Mouse (Mus musculus): Measurements from ENCODE around the gene Gm5294. TPM values are rescaled to one million over a fixed set of nuclear protein-coding genes. Genes with fewer than 3 reads are reported as not detected.

The Gm5294 gene
- total RNA-seq (2021) = not detected
- long read RNA-seq, experiment 1 = 0 reads
- long read RNA-seq, experiment 2 = 0 reads

GRCm38 (mm10) chr5:138819780-138820179 lies at the start of gene Gm5294:
Gene Gm5294, plus strand, starts transcription at chr5:138820080.
- no peak for DNase-seq

DNA sequence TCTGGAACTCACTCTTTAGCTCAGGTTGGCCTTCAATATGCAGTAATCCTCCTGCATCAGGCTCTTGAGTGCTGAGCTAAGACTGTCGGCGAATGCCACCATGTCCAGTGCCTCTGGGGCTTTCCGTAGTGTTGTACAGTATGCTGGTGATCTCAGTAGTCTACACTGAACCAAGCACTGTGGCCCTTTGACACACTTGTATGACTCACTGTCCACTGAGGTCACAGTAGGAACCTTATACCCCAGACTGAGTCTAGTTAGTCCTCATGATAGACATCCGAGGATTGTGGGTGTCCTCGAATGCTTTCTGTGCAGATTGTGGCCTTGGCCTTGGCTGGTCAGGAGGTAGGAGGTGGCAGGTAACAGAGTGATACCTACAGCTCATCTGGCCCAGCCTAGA lies 44.8 kb upstream of the Gm5294 start:
- DNase-seq = no peak

GRCm38 (mm10) chr5:138776346-138776745 lies 43.5 kb upstream of the Gm5294 start:
- no peak for DNase-seq

DNA sequence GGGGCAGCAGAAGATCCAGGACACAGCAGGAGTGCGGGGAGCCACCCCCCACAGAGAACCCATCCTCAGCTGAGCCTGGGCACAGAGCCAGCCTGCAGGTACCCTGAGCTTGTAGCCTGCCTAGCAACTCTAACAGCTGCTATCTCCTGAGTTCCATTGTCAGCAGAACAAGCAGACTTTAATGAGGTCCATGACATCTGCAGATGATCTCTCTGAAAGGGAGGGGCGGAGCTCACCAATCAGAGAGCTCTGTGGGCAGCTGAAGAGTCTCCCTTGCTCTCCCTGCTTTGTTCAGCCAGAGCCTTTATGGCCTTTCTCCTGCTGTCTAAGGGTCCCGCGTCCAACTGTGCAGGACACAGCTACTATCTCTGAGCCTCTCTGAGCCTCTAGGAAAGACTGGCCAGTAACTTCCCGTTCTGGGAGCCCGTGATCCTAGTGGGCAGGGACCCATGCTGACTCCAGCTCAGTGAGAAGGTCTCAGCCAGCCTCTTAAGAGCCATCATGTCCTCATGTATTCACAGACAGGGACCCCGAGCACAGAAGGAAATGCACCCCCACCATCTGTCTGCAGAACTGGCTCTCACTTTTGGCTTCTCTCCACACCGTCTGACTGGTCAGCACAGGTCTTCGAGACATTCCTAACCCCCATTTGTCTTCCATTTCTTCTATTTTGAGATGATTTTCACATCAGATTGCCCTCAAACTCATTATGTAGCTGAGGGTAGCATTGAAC lies 41.0 kb upstream of the Gm5294 start:
- DNase-seq = no peak

- DNase-seq = no peak
Measured at GRCm38 (mm10) chr5:138779655-138780054, 40.2 kb upstream of the Gm5294 start.

GRCm38 (mm10) chr5:138782697-138783096 lies 37.2 kb upstream of the Gm5294 start:
- DNase-seq = no peak

DNA sequence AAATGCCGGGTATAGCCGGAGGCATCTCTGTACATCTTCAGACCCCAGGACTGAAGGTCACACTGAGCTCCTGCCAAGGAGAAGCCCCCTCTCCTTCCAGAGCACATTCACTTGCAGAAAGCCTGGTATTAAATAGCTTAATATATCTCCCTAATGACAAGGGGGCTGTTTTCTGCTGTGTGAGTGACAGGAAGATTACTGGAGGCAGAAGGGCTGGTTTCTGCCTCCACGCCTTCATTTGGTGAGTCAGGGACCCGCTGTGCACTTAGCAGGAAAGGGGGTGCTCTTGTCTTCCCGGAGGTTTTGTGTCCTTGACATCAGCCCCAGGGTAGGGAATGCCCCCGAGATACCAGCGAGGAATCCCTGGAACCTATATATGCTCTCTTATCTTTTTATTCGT lies 36.7 kb upstream of the Gm5294 start:
- DNase-seq = no peak

DNA sequence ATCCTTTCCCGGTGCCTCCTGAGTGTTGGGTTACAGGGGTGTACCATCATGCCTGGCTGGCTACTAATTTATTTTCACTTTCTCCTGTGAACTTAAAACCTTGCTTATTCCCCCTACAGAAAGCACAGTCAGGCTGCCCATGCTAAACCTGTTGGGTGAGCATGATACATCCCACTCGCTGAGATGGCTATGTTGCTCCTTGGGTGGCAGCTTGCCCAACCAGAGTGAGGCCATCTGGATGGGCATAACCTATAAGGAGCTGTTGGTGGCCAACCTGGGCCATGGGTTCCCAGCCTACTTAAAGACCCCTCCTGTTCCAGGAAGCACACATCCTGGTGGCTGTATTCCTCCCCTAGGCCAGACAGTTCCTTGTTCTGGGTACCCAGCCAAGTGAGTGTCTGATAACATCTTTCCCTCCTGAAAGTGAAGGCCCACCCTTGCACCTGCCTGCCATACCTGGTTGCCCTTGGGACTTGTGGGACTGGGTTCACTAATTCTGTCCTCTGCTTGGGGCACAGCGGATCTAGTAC lies 33.8 kb upstream of the Gm5294 start:
- DNase-seq = no peak

DNA sequence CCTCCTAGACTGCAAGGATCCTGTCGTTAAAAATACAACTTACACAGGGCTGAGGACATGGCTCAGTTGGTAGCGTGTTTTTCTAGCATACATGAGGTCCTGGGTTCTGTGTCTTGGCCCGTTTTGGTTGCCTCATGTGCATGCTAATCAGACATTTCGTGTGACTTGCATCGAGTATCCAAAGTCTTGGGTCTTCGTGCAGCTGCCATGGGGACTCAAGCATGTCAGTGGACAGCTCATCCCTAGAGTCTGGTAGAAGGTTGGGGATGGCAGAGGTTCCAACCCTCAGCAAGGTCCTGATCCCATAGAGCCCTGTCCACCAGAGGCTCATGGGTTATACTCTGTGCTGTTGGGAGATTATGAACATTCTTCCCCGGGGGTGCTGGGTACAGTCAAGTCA lies 32.2 kb upstream of the Gm5294 start:
- DNase-seq = no peak

GRCm38 (mm10) chr5:138788481-138789211 lies 31.2 kb upstream of the Gm5294 start:
- DNase-seq = no peak

DNA sequence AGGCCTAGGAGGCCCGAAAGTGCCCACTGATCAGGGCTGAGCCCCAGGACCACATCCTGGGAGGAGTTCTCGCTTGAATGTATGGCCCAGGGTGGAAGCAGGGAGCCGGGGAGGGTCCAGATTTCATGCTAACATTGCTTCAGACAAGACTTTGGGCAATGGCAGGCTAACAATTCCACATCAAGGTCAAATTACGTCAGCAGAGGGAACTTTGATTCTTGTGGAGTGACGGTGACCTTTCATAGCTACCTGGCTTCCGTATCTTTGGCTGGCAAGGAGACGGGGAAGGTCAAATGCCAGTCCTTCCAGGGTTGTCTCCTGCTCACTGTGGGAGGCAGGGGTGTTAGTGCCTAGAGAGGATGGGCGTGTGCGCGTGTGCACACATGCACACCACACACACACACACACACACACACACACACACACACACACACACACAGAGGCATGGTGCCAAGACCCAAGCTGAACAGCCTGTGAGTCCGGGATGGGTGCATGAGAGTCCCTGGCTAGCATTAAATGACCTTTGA lies 28.9 kb upstream of the Gm5294 start:
- DNase-seq = peak; percentile 19

- DNase-seq = no peak
Measured at GRCm38 (mm10) chr5:138801588-138802116, 18.2 kb upstream of the Gm5294 start.

DNA sequence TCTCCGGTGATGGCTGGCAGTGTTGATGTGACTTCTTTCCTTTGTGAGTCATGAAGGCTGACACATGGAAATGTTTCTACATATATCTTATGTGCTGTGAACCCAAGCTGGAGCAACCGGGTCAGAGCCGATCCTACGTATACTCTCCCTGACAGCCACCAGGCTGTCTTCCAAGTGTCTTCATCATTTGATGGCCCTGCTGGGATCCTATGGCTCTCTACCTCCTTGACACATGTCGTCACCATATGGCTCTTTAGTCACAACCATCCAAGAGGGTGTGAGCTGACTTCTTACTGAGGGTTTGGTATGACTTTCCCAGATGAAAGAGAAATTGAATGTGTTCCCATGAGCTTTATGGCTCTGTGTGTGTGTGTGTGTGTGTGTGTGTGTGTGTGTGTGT lies 15.6 kb upstream of the Gm5294 start:
- no peak for DNase-seq

DNA sequence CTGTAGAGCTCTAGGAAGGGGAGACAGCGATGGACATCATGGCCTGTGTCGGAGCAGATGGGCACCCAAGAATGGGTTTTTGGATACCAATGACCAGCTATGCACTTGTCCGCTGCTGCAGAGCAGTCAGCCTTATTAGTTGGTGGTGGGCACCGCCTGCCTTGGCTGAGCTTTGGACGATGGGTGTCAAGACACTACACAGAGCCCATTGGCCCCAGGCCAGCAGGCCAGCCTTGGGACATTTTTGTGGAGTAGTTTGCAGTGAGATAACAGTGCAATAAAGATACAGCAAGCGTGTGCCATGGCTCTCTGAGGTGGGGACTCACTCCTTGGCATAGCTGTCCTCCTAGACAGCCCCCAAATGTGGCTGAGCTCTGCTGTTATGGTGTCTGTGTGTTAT lies 10.1 kb upstream of the Gm5294 start:
- DNase-seq = peak; percentile 34

DNA sequence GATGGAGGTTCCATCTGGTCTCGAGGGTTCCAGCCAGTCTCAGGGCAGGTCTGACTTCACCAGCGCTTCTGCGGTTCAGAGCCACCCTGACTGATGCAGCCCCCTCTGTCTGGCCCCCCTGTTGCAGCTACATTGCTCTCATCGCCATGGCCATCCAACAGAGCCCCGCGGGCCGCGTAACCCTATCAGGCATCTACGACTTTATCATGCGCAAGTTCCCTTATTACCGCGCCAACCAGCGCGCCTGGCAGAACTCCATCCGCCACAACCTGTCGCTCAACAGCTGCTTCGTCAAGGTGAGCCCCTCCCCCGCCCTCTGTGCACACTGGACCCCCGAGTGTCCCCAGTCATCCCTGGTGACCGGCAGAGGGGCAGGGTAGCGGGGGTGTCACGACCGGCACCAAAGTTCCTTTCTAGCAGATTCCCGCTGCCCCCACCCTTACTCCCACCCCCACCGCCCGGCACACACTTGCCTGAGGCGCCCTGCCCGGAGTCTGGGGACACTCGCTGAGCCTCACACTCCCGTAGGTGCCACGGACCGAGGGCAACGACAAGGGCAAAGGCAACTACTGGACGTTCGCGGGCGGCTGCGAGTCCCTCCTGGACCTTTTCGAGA lies 945 bp downstream of the Gm5294 start:
- DNase-seq = peak; percentile 19

DNA sequence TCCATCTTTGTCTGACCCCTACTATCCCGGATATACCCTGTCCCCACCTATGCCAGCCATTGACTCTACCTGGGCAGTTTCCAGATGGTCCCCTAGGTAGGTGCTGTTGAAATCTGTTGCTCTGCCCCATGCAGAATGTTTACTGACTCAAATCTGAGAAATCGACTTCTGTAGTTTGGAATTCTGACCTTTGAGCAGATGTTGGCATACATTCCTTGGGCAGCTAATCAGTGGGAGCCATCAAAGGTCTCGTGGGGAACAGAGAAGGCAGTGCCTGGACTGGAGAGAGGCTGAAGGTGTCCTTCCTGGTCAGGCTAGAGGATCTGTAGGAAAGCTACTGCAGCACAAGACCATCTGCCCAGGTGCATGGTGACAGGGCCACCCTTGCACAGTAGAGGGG lies 5.2 kb downstream of the Gm5294 start:
- no peak for DNase-seq

- peak; percentile 75 for DNase-seq
Measured at GRCm38 (mm10) chr5:138833406-138833805, 13.5 kb downstream of the Gm5294 start.

DNA sequence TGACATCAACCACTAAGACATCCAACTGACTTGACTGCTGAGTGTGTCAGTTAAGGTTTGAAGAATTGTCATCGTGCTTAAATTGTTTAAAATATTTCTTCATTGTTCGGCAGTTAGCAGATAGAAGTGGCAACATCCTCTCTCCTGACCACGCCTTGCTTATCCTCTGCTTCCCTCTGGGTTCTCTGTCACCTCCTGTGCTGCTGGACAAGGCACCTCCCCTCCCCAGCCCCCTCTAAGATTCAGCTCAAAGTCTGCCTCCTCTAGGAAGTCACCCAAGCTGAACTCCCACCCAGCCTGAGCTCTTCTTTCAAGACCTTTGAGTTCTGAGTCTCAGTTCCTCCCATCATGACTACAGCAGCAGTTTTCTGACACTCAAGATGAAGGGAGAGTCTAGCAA lies 15.0 kb downstream of the Gm5294 start:
- DNase-seq = no peak

DNA sequence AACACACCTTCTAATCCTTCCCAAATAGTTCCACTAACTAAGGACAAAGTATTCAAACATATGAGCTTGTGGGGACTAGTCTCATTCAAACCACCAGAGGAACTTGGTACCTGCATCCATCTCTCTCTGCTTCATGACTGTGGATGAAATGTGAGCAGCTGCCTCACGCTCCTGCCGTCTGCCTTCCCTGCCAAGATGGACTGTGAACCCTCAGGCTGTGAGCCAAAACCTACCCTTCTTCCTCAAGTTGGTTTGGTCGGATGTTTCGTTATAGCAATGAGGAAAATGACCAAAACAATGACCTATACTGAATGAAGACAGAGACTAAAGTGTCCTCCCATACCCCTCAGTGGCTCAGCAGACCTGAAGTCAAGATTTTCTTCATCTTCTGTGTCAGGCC lies 21.1 kb downstream of the Gm5294 start:
- no peak for DNase-seq

DNA sequence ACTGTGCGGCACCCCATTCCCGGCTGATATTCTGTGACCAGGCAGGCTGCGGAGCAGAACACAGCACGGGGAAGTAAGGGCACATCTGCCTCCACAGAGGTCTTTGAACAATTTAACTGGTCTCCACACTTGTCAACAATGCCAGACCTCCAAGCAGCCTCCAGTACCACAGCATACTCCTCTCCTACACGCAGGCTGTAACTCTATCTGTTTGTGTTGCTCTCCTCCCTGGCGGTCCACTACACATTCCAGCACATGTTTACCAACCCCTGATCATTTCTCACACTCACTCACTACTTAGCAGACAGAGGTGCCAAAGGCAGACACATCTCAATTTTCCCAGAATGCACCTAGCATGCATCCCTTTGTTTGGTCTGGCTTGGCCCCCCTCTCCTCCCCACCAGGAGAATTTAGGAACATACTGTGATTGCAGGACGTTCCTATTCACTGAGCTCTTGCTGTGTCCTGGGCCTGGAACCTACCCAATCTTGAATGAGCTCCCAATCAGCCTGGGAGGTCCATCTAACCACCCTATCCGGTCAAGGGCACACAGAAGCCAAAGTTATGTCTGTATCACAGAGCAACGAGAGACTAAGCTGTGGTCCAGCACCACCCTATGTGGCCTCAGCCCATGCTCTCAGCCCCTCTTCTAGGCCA lies 23.4 kb downstream of the Gm5294 start:
- DNase-seq = no peak

DNA sequence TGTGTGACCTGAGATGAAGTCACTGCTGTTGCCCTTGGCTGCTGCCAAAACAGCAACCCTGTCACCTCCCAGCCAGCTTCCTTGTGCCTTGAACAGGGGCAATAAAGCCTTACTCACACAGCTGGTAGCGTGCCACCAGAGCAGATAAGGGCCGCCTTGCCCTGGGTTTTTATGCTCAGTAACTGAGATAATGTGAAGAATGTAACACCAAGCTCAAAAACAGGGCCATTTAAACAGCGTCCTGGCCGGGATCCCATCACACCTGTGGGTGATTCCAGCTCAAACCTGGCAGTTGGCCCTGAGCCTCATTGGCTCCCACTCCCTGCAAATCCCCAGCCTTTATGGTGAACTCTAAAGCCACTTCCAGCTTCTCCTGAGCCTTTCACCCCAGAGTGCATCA lies 26.6 kb downstream of the Gm5294 start:
- DNase-seq = peak; percentile 77

- peak; percentile 93 for DNase-seq
Measured at GRCm38 (mm10) chr5:138848102-138848501, 28.2 kb downstream of the Gm5294 start.
